Mouse (Mus musculus) frontal cortex, postnatal 25 days (tissue): ENCODE data around the gene Dnal1.
A peak's percentile ranks its signal among the peaks of the same experiment; 100 is the strongest.

Experiments
- DNase-seq, 2 experiments: peaks; one replicate each; pipeline ENCODE4 v3.0.0; 2022; ENCODE audit warnings: low spot score in 2 of 2

Gene Dnal1

GRCm38 (mm10) chr12:84128576-84128975, 14.4 kb downstream of the Dnal1 start:
- no peak for DNase-seq

- DNase-seq = no peak
Observed at GRCm38 (mm10) chr12:84129931-84130330, 15.8 kb downstream of the Dnal1 start.

- DNase-seq = no peak
Observed at GRCm38 (mm10) chr12:84132265-84132664, 18.1 kb downstream of the Dnal1 start.

GRCm38 (mm10) chr12:84137131-84137530, 23.0 kb downstream of the Dnal1 start:
- DNase-seq = no peak

GRCm38 (mm10) chr12:84140135-84140534, 26.0 kb downstream of the Dnal1 start:
- DNase-seq = no peak

GRCm38 (mm10) chr12:84141271-84141670, 27.1 kb downstream of the Dnal1 start:
- DNase-seq = no peak

GRCm38 (mm10) chr12:84142281-84143050, 28.3 kb downstream of the Dnal1 start:
- DNase-seq = no peak

- peak; percentile 47 to 77 for DNase-seq
Observed at GRCm38 (mm10) chr12:84147954-84148621, 33.9 kb downstream of the Dnal1 start, which contains the start of gene Pnma1. Gene Pnma1, minus strand, starts transcription at chr12:84148489.

- DNase-seq = no peak
Observed at GRCm38 (mm10) chr12:84148622-84149012, 34.5 kb downstream of the Dnal1 start.

GRCm38 (mm10) chr12:84149971-84150370, 35.8 kb downstream of the Dnal1 start:
- no peak for DNase-seq

- no peak for DNase-seq
Observed at GRCm38 (mm10) chr12:84150976-84151375, 36.8 kb downstream of the Dnal1 start.

GRCm38 (mm10) chr12:84151911-84152310, 37.7 kb downstream of the Dnal1 start:
- no peak for DNase-seq

- no peak for DNase-seq
Observed at GRCm38 (mm10) chr12:84152352-84153190, 38.4 kb downstream of the Dnal1 start.

- DNase-seq = no peak
Observed at GRCm38 (mm10) chr12:84153414-84153813, 39.2 kb downstream of the Dnal1 start.

GRCm38 (mm10) chr12:84154786-84155522, 40.8 kb downstream of the Dnal1 start:
- no peak for DNase-seq

- DNase-seq = no peak
Observed at GRCm38 (mm10) chr12:84155523-84155871, 41.3 kb downstream of the Dnal1 start.

GRCm38 (mm10) chr12:84156210-84156609, 42.0 kb downstream of the Dnal1 start:
- DNase-seq = no peak

GRCm38 (mm10) chr12:84158156-84158555, 44.0 kb downstream of the Dnal1 start:
- no peak for DNase-seq

GRCm38 (mm10) chr12:84160491-84160890, 46.3 kb downstream of the Dnal1 start:
- no peak for DNase-seq

- no peak for DNase-seq
Observed at GRCm38 (mm10) chr12:84161116-84161515, 47.0 kb downstream of the Dnal1 start.

GRCm38 (mm10) chr12:84161616-84162433, 47.7 kb downstream of the Dnal1 start:
- no peak for DNase-seq
